Mouse (Mus musculus) testis, adult 2 months (tissue): ENCODE data around the gene Scaper.

ENCODE experiments used
- CTCF ChIP-seq: fragments of 200-500 bp; IDR thresholded peaks from 2 replicates; pipeline ENCODE4 v1.5.1; 2012; ENCODE audit warnings: low read depth, mild to moderate bottlenecking, inconsistent platforms, low read length, moderate library complexity; ENCODE audit not compliant: control insufficient read depth, insufficient read depth, insufficient replicate concordance
- POLR2A ChIP-seq: fragments of 200-500 bp; IDR thresholded peaks from 2 replicates; pipeline ENCODE4 v1.6.1; 2012; ENCODE audit warnings: low read depth, mild to moderate bottlenecking, inconsistent platforms, low read length, moderate library complexity; ENCODE audit not compliant: control insufficient read depth

- TF ChIP-seq POLR2A, result no peak
- no peak for TF ChIP-seq CTCF
Observed at GRCm38 (mm10) chr9:55901588-55901987, 36.3 kb downstream of the Scaper start.
